Mouse (Mus musculus) spleen, adult 2 months (tissue): Measurements from ENCODE around the gene Slc22a7.

ENCODE experiments used
- CTCF ChIP-seq: fragments of 200-500 bp; IDR thresholded peaks from 2 replicates; pipeline ENCODE4 v1.5.1; 2011; ENCODE audit warnings: mild to moderate bottlenecking, inconsistent platforms; ENCODE audit not compliant: insufficient read depth, insufficient read length, insufficient replicate concordance; ENCODE audit errors: extremely low read depth
- POLR2A ChIP-seq: fragments of 200-500 bp; IDR thresholded peaks from 2 replicates; pipeline ENCODE4 v1.6.1; 2011; ENCODE audit warnings: low read depth, low read length, inconsistent platforms

DNA sequence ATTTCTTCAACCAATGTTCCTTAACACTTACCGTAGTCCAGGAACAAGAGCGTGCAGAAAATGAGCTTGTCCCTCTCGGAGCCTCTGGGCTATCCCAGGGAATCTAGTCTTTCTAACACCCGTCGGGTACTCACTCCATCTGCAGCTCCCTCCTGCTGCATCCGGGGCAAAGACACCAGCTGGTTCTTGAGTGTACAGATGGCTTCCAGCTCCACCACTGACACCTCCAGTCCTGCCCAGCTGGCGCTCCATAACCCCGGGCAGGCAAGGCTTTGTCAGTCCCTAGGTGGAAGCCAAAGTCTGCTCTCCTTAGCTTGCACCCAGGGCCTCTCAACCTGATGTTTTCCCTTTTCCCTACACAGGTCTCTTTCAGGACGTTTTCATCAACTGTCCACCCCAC is 29.6 kb upstream of the Slc22a7 start:
- TF ChIP-seq POLR2A (no peak), CTCF (no peak)
